Mouse (Mus musculus) liver (tissue): ENCODE results near the gene Cbx5.

Source experiments
- DNase-seq: peaks from one replicate; pipeline ENCODE4 v3.0.0-alpha.2; 2020; ENCODE audit warnings: mixed read lengths

Gene Cbx5

GRCm38 (mm10) chr15:103172537-103172936 lies 67.1 kb downstream of the Cbx5 start:
- DNase-seq, result peak; percentile 61

- DNase-seq, result peak; percentile 34
These were observed 68.3 kb downstream of the Cbx5 start for GRCm38 (mm10) chr15:103171276-103171675.

DNA sequence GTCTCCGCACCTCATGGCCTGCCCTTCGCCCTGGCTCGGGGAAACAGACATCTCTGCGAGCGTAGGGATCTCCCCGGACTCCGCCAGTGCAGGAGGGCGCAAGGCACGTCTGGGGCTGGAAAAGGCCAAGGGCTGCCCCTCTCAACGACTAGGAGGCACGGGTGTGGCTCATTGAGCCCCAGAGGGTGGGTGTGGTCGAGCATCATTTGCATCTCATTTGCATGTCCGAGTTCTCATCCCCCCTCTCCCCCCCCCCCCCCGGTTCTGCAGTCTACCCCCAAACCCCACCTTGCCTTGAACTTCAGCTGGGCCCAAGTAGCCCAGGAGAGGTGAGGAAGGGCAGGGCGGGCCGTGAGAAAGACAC lies 69.3 kb downstream of the Cbx5 start:
- no peak for DNase-seq

GRCm38 (mm10) chr15:103169612-103170315 lies 69.9 kb downstream of the Cbx5 start:
- no peak for DNase-seq

DNA sequence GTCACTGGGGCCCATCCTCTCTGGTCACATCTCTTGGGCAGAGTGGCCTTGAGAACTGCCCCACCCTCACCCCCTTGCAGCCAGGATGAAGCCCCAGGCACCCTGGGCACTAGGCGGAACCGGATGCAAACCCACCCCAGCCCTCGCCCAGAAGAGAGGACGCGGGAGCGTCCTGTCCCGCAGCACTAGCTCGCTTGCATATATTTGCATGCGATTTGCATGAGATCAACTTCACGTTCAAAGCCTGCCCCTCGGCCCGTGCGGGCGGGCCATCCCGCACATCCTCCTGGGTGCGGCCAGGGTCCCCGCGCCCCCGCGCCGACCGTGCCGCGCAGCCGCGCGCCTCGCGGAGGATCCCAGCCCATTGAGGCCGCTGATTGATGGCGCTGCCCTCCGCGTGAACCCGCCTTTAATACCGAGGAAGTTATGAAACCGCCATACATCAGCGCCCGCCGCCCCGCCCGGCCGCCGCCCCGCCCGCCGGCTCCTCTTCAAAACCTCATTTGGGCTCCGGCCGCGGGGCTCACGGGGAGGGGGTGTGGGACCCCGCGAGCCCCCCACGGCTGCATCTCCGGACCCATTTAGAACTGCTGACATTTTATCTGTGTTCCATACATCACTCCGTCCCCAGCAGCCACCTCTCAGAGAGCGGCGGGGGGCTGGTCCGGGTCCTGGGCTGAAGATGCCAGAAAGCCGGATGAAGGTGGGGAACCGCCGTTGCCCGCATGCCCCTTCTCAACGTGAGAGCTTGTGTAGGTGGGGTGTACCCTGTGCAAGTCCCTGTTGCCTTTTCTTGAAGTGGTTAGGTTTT lies 70.6 kb downstream of the Cbx5 start:
- DNase-seq, result peak; percentile 56

- DNase-seq, result no peak
These were observed 71.8 kb downstream of the Cbx5 start for GRCm38 (mm10) chr15:103167786-103168185.

- DNase-seq, result no peak
These were observed 72.5 kb downstream of the Cbx5 start, which contains the start of gene Smug1 for GRCm38 (mm10) chr15:103167042-103167615. Gene Smug1, minus strand, starts transcription at chr15:103167092.

- DNase-seq, result no peak
These were observed 73.7 kb downstream of the Cbx5 start for GRCm38 (mm10) chr15:103165924-103166323.

- DNase-seq, result peak; percentile 85
These were observed 74.2 kb downstream of the Cbx5 start for GRCm38 (mm10) chr15:103165379-103165778.

- DNase-seq, result peak; percentile 87
These were observed 76.3 kb downstream of the Cbx5 start for GRCm38 (mm10) chr15:103163182-103163919.

GRCm38 (mm10) chr15:103157585-103157984 lies 82.0 kb downstream of the Cbx5 start:
- no peak for DNase-seq

- DNase-seq, result no peak
These were observed 82.7 kb downstream of the Cbx5 start for GRCm38 (mm10) chr15:103156890-103157289.

GRCm38 (mm10) chr15:103155366-103156321 lies 84.0 kb downstream of the Cbx5 start:
- DNase-seq, result no peak

DNA sequence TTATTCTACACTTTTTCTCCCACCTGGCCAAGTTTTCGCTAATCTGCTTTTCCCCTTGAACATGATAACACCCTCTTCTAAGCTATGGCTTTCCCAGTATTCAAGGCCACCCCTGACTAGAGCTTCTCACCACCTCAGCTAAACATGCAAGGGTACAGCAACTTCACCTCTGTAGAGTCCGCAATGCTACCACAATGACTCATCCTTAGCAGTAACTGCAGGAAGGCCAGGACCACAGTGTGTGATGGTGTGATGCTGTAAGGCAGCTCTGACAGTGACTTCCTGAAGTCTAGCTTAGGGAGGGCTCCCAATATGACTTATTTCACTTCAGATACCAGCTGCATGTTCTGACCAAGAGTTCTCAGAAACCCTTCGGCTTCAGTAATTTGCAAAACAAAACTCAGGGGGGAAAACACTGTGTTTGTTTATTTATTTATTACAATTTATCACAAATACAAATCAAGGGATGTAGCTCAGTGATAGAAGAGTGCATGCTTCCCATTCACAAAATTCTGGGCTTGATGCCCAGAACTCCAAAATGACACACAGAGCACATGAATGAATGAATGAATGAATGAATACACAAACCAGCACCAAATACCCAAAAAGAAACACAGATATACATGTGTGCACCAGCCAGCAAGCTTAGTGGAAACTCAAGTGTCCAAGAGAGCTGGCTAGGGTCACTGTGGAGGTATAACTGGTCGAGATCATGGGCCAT lies 86.6 kb downstream of the Cbx5 start:
- DNase-seq, result no peak

DNA sequence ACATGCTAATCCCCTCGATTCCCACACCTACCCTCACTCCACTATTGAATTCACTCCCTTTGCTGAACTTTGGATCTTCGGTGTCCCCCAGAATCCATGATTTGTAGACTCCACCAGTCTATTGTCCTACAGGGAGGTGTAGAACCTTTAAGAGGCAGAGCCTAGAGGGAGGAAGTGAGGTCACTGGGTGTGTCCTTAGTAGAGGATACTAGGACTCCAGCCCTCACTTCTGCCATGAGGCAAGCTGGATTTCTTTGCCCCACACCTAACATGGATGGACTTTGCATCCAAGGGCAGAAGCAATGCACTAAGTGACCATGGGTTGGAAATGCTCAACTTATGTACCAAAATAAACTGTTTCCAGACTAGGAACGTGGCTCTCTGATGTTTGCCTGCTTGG lies 87.2 kb downstream of the Cbx5 start:
- no peak for DNase-seq

DNA sequence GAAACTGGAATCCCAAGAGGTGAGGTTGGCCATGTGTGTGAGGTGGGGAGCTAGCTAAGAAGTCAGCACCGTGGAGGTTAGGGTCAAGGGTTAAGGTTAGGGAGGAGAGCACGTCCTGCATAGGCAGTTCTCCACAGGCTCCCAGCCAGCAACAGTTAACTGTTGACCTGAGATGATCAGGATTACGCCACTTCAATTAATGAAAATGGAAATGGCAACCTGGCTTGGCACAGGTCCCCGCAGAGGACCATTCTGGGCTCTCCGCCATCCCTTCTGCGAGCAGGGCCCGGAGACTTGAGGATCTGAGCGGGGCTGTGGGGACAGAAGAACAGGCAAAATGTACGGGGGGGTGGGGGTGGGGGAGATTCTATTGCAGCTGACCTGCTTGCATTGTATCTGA lies 91.8 kb downstream of the Cbx5 start:
- DNase-seq, result no peak

DNA sequence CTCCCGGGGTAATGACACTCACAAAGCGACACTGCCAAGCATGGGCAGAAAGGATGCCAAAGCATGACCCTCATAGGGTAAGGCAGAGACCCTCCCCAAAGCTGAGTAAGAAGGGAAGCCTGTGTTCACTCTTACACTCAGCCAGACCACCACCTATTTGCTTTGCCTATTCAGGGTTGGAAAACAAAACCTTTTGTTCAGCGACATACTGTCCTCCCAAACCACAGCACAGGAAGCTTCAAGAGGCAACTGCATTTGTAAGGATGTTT lies 92.3 kb downstream of the Cbx5 start:
- DNase-seq, result no peak

- peak; percentile 9 for DNase-seq
These were observed 92.8 kb downstream of the Cbx5 start for GRCm38 (mm10) chr15:103146627-103147421.

- DNase-seq, result no peak
These were observed 93.8 kb downstream of the Cbx5 start for GRCm38 (mm10) chr15:103145635-103146299.

- DNase-seq, result no peak
These were observed 95.4 kb downstream of the Cbx5 start for GRCm38 (mm10) chr15:103144176-103144575.
